Mouse (Mus musculus): ENCODE data around the gene Xpa.

GRCm38 (mm10) chr4:46111361-46111760, 84.8 kb downstream of the Xpa start:
- TF ChIP-seq CTCF (IDR thresholded peaks at IDR 0.05) = no peak
- TF ChIP-seq EP300 (IDR thresholded peaks at IDR 0.05; ENCODE audit: insufficient read depth, low read depth, low read length) = no peak
- TF ChIP-seq POLR2A (IDR thresholded peaks at IDR 0.05; ENCODE audit: insufficient read depth, low read depth, low read length) = no peak
